Mouse (Mus musculus) layer of hippocampus, adult 11-12 months (tissue): ENCODE measurements at regions not wholly inside any gene's neighbourhood (a gene's known extent, or its start where the extent isn't known, plus 50 kb on each side); places are given as distances from the start of the nearest gene placed in this dataset.

Experiments
- DNase-seq: peaks from one replicate; pipeline ENCODE4 v3.0.0; 2022; ENCODE audit warnings: low spot score

DNA sequence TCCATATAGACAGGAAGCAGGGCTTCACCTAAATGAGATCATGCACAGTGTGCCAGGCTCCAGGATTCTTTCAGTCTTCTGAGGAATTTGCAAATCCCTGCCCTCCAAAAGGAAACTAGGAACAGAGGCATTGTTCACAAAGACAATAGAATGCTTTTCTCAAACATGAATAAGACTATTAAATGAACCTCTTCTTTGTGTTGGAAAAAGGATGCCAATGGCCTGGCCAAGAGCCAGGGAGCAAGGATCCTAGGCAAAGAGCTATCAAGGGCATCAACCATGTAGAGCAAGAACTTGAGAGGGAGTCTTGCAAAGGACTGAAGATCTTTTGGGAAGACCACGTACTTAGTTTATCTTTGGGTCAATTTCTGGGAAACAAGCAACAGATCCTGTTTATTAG, 415.4 kb downstream of the Mtx2 start:
- no peak for DNase-seq

DNA sequence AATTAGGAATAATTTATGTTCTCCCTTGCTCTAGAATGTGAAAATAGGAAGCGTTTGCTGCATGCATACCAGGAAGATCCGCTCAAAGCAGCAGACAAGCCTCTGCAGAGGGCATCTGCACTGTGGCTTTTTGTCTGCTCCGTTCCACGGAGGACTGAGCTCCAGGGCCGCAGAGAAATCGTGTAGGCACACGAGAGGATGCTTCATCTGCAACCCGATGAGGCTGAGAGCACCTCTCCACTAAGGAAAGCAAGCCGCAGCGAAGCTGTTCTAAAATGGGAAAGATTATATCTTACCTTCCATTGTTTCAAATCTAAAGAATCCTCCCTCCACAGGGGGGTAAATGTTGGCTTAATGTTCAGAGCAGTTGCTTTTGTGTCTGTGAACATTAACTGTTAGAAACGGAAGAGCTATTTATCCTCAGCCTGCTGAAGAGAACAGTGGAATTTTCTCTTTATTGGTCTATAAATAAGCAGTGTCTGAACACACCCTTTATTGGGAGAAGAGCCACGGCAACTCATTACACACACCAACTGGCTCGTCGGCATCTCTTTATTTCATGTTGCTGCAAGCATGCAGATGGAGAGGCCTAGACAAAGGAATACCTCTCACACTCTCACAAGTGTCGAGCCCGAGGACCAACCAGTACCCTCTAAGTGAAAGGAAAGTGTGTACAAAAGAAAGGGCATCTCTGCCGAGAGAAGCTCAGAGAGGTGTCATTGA, 414.6 kb upstream of the Hnrnpa3 start:
- DNase-seq, result peak; percentile 30

DNA sequence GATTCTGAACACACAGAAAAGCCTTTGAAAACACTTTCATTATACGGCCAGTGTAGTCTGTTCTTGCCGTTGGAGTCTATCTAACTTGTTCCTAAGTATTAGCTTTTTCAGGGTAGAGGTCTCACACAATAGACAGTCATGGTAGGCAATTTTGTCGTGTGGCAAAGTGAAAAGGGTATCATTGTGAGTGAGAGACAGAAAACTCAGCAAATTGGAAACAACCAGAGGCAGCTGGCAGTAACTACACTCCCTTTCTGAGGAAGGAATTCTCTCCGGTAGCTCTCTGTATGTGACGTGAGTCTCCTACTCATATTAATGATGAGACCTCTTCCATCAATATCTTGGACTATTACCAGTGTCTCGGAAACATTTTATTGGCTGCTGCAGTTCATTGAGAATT, 413.8 kb upstream of the Hnrnpa3 start:
- no peak for DNase-seq

DNA sequence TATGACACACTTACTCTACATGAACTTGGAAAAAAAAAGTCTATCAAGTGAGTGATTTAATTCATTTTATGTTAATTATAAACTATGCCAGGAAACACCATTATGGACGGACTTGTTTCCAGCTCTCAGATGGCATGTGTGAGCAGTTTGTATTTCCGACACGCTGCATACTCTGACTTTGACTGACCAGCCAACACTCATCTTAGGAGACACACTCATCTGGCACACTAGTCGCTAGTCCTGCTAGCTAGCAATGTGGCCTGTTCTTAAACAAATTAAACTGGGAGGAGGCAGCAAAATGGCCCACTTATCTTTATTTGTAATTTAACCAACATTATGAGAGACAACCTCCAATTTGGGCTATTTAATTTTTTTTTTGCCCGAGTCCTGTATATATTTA, 413.4 kb upstream of the Hnrnpa3 start:
- DNase-seq, result no peak

DNA sequence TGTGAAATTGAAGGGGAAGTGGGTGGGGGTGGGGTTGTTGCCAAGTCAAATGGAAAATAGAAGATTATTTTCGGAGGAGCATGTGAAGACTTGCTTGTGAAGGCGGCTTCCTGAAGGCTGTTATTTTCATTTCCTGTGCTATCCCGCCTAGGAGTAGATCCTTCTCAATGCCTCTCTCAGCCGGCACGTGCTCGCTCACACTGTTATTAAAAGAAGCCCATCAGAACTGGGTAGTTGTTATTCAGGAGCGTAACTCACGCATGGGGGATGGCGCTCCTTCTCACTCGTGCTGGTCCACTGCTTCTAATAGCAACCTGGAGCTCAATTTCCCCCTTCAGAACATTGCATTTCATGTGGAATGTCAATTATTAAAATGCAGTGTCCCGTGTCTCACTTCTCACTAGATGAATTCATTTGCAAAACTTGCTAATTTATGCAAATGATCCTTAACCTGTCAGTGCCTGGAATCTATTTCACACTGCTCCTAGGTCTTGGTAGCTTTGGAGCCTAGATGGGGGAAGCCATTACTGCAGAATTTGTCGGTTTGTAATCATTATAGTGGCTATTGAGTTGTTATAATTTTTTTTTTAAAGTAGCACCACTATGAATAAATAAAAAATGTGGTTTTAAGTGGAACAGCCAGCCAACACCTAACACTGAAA, 412.8 kb upstream of the Hnrnpa3 start:
- no peak for DNase-seq

DNA sequence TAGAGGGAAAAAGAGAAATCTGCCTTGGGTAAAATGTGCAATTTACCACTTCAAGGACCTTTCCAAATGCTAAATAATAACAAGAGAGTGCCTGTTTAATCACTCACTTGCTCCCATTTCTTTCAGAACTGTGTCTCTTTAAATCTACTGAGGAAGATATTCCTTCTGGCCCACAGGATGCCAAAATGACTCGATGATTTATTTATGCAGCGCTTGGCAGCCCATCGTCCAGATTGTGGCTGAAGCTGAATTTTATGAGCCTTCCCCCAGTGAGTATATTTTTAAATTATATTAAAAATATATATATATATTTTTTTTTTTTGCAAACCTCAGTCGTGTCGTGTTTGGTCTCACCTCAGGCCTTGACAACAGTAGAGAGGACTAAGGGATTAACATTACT, 410.8 kb upstream of the Hnrnpa3 start:
- no peak for DNase-seq

DNA sequence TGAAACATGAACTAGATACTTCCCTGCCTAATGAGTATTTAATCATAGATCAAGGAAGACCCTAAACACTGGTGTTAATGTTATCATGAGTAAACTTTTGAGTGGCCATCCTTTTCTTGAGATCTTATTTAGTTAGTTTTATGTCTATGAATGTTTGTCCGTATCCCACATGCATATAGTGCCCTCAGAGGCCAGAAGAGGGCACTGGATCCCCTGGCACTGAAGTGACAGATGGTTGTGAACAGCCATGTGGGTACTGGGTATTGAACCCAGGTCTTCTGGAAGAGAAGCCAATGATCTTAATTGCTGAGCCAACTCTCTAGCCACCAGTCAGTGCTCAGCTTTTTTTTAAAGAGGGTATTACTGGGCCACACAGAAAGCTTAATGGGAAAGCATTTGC, 408.6 kb upstream of the Hnrnpa3 start:
- no peak for DNase-seq

DNA sequence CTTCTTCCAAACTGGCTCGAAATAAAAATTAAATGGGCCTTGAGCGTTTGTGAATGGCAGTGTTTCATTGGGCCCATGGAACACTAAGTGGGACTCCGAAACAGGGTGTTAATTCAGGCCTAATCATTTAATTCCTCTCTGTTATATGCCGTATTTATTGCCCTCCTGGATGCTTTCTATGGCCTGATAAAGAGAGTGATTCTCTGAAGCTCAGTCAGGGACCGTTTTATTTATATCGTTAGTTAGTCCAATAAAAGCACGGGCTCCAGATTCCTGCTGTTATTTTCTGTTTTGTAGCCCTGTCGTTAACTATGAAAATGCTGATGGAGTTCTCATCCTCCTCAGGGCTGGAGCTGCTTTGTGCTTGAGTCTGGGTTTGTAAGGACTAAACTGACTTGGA, 406.2 kb upstream of the Hnrnpa3 start:
- no peak for DNase-seq

DNA sequence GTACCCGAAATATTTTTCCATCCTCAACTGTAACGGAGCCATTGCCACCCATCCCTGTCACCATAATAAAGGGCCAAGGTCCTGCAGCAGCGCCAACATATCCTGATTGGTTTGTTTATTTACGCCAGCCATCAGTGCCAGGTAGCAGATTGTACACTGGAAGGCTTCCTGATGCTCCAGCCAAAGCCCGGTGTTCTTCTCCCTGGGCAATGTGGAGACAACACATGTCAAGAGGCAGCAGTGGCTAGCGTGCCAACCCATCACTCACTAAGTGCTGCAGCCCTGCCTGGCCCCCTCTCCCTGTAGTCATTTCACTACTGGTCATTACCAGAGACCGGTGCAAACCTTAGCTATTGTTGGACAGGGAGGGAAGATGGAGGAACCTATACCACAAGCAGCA, 393.8 kb upstream of the Hnrnpa3 start:
- DNase-seq, result no peak

DNA sequence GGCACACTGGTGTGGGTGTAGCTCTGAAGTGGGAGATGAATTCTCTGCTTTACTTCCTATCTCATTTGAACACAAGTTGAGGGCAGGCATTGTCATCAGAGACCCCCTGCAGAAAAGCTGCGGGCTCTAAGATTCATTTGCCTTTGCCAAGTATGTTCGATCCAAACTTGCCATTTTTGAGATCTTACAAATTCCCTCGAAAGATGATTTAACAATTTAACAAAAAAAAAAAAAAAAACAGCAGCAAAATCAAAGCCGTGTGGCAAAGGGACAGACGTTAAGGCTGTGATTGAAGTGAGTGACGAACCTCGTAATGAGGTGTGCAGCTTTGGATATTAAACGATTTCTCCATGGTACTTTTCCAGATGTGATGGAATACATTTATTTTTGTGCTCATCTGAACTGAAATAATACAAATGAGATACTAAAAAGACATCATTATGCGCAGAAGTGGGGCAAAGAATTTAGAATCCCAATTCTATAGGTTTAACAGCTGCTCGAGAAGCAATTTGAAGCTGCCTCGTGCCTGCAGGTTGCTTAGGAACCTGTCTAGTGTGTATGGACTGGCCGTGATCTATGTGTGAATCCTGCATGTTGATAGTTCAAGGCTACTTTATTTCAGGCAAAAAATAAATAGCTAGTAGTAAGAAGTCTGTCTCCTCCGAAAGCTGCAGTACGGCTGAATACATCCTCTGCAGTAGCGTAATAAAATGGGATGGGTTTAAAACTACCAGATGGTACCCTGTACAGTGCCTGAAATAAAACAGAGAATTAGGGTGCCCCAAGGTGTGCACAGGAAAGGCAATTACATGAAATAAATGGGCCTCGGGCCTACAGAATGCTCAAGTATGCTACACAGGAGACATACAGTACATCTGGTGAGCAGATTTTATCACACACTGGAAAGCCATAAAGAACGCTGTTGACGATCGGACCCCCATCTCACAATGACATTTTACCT, 393.0 kb upstream of the Hnrnpa3 start:
- DNase-seq, result no peak

DNA sequence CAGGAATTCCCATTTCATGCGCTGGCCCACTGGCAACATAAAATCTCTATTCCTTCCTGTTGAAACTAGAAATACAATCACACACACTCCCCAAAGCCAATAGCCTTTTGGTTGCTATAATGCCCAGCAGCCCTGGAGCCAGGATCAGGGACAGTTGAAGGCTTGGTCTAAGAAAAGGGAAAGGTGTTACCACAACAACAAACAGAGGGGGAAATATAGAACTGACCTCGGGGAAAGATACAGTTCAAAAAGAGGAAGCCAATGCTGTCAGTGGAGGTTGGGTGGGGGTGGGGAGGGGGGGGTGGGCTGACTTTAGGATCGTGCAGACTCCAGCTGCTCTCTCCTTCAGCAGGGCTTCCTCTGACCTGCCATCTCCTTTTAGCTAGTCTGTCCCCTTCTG, 391.1 kb upstream of the Hnrnpa3 start:
- no peak for DNase-seq

DNA sequence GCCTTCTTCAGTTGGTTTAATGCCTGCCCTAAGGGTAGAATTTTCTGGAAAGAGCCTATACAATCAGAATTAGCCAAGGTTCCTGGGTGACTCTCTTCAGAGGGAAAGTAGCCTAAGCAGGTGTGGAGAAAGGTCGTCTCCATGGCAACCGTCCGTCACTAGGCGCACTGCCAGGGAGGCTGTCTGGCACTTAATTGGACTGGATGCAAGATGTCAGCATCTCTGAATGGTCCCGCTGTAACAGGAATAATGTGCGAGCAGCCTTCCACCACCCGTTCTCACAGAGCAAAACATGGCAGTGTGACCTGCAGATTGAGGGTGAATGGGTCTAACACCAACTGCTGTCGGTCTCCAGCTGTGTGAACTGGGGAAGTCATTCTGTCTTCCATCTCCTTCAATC, 389.6 kb upstream of the Hnrnpa3 start:
- no peak for DNase-seq

DNA sequence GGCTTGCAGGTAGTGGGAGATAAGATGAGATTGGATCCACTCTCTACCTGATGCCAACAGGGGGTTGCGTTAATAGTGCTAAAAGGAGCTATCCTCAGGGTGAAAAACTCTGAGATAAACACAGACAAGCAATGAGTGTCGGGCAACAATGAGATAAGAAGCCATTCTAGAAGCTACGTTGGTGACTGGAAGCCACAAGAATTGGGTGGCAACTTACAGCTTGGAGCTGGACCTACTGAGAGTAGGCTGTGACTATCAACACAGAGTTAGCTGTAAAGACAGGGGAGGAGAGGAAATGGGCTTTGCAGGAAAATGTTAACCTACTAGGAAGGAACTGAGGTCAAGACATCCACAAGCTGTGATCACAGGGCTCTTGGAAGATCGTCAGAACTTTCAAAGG, 388.9 kb upstream of the Hnrnpa3 start:
- no peak for DNase-seq

DNA sequence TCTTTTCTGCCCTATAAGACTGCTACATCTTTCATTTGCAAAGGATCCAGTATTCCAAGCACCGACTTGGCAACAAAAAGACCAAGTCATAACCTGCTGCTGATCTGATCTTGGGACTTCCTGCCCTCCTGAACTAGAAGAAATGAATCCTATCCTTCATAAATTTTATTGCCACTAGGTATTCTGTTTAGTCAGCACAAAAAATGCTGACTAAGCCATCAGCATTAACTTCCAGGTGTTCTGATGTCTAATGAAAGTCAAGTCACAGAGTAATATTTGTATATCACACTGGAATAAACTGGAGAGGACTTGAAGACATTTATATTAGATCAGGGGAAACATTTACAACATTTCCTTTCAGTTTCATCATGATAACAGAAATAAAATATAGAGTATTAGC, 371.2 kb upstream of the Hnrnpa3 start:
- DNase-seq, result no peak

DNA sequence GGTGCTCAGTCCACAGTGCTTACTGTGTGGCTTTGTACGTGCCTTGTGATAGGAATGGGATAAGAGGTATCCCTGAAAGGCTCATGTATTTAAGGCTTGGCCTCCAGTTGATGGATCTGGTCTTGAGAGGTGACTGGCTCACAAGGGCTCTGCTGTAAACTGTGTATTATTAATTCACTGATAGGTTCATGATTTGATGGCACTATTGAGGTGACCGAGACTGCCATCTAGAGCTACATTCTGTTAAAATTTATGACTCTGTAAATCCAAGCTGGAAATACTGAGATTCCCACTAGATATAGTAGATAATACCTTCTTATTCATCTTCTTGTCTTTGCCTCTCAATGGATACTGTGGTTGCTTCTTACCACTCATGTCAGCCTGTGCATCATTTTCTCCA, 367.4 kb upstream of the Hnrnpa3 start:
- no peak for DNase-seq

DNA sequence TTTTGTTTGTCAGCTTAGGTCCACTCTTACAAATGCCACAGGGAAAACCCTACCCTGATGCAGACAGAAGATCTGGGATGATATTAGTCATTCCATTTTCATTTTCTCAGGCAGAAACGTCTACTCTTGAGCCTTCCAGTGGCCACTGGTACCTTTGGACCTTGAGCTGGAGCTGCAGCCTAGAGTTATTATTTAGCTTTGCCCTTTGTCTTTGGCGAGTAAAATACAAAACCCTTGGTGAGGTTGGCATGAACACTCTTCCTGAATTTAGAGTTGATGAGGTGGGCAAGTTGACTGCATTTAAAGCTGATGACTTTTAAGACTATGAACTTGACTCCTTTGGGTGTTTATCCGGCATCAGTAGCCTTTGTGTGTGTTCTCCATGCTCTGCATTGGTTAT, 352.2 kb upstream of the Hnrnpa3 start:
- no peak for DNase-seq

DNA sequence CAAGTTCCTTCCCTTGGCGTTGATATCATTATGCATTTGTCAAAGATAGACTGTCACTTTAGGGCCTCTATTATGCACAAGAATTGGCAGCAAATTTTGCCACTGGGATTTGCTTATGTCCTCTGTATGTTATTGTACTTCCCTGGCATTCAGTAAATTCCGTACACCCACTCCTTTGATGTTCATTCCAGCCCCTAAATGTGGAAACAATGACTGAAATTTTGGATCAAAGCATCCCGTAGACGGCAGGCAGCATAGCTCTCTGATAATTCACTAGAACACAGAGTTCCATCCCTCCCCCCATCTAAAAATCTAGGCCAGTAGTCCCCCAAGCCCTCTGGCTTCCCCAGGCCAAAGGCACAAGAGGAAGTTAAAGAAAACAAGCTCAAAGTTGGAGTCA, 347.9 kb upstream of the Hnrnpa3 start:
- DNase-seq, result no peak

DNA sequence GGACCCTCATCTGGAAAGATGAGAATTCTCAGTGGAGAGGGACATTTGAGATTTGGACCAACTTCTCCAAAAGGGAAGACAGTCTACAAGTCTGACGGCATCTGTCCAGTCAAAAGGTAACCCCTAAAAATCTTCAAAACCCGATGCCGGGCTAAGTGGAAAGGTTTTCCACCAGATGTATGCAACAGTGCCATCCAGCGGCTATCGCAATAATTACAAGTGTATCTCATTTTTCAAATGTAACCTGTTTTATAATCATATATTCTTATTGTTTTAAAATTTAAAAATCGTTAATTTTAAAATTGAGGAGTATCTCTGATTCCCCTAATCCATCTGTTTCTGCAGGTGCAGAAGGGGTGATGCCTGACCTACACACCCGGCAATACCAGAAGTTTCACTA, 346.8 kb upstream of the Hnrnpa3 start:
- peak; percentile 44 for DNase-seq

DNA sequence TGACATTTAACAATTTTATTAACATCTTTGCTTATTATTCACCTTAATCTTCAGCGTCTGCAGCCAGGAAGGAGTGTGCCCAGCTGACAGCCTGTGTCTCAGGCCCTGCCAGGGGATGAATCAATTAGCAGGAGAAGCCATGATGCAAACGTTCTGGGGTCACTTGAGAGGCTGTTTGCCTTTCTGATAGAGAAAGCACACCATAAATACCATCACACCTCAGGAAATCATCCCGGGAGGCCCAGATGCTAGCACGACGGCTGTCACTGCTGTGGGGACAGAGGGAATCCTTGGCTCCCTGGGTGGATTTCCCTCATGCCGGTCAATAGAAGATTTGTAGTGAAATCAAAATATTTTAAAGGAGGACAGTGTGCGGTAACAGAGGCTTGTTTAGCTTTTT, 343.7 kb upstream of the Hnrnpa3 start:
- no peak for DNase-seq

DNA sequence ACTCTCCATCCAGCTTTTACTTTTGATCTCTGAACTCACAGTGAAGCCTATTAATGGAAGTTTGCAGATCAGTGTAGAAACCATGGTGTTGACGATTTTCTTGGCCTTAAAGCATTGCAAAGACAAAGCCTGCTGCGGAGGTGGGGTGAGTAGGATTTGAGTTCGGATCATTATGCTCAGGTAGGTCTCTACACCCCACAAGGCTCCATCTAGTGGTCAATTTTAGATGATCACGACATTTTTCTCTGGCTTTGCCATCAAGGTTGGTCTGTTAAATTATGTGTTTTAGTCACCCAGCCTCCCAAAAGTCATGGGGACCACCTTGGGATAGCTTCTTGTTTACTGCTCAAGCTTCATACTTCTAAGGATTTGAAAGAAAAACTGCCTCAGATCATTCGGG, 340.9 kb upstream of the Hnrnpa3 start:
- DNase-seq, result no peak

DNA sequence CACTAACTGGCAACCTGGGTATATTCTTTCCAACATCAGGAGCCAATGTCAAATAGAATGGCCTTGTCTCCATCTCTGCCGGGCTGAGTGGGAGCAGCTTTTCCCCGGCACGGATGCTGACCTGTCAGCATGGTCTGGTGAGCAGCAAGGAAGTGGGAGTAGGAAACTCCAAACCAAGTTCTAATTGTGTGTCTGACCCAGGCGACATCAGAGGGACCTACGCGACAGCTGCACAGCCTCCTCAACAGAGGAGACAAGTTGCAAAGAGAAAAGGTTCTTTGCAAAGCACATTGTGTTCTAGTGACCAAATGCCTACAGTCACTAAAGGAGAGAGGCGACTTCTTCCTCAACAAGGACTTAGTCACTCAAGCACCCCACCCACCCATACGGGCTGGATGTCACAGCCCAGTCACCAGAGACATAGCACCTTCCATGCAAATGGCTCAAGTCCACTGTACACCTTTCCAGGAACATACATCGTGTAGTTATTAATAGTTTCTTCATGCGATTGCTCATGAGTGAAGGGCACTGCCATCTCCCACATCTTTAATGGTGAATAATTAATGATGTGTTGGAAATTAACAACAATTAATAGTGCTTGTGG, 334.8 kb upstream of the Hnrnpa3 start:
- DNase-seq, result no peak

DNA sequence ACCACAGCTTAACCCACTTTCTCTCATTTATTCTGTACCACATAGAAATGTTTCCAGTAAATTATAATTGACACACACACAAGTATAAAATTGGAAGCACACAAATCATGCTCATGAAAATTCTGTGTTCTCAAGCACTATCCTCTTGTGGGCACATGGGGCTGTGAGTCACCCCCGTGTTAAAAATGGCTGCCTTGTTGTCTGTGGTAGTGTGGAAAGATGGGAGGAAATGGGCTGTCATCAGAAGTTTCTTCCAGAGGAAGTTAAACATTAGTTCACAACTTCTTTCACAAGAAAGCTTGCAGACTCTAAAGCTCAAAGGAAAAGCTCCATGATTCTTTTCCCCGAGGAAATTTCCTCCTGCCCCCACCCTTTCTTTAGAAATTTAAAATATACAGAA, 329.5 kb upstream of the Hnrnpa3 start:
- no peak for DNase-seq

DNA sequence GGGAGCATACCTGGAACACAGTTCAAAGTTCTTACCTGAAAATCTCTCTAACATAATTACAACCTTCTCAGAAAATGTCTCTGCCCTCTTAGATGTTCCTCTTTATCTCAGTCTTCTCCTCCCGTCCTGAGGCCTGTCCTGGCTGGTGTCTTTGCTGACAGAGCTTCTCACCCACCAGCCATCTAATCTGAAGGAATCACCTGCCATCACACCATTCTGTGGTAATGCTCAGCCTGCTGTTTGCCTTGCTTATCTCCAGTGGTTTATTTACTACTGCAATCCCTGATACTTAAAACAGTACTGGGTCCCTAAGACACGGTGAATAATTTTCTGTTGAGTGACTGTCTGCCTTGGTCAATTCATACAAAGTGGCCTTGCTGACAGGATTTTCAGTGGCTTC, 317.8 kb upstream of the Hnrnpa3 start:
- no peak for DNase-seq
